Mouse (Mus musculus) embryonic facial prominence, embryonic 12.5 days (tissue): Measurements from ENCODE around the gene Kctd4. TPM values are rescaled to one million over a fixed set of nuclear protein-coding genes. Genes with fewer than 3 reads are reported as not detected.
"Not testable (repeated sequence)": the region's sequence is repeated elsewhere in the genome, so short reads cannot be mapped to it uniquely, and the experiment has no call there.

ENCODE experiments used
- ATAC-seq: fragments of 200-750 bp; cut with Nextera tagmentation; 2 replicates; pipeline ENCODE4 v1.8.0; 2017; ENCODE audit not compliant: insufficient number of reproducible peaks, insufficient read depth, low FRiP score, low TSS enrichment
- H3K27ac ChIP-seq: fragments of 300-500 bp; sonication (generic); 2 replicates; pipeline ENCODE4 v1.5.1; 2016; ENCODE audit warnings: mild to moderate bottlenecking
- H3K27me3 ChIP-seq: fragments of 300-500 bp; sonication (generic); 2 replicates; pipeline ENCODE4 v1.6.1; 2016; ENCODE audit warnings: mild to moderate bottlenecking, moderate library complexity
- H3K36me3 ChIP-seq: fragments of 300-500 bp; sonication (generic); 2 replicates; pipeline ENCODE4 v1.6.1; 2016; ENCODE audit warnings: mild to moderate bottlenecking
- H3K4me1 ChIP-seq: fragments of 300-500 bp; sonication (generic); 2 replicates; pipeline ENCODE4 v1.6.1; 2016
- H3K4me2 ChIP-seq: fragments of 300-500 bp; sonication (generic); replicated peaks from 2 replicates; pipeline ENCODE4 v1.6.1; 2016; ENCODE audit warnings: mild to moderate bottlenecking, moderate library complexity
- H3K4me3 ChIP-seq: fragments of 300-500 bp; sonication (generic); 2 replicates; pipeline ENCODE4 v1.5.1; 2016; ENCODE audit warnings: mild to moderate bottlenecking
- H3K9ac ChIP-seq: fragments of 300-500 bp; sonication (generic); 2 replicates; pipeline ENCODE4 v1.6.1; 2016; ENCODE audit warnings: mild to moderate bottlenecking, moderate library complexity
- H3K9me3 ChIP-seq: fragments of 300-500 bp; sonication (generic); 2 replicates; pipeline ENCODE4 v1.6.1; 2016; ENCODE audit warnings: mild to moderate bottlenecking, moderate library complexity
- WGBS: fragments of 180-500 bp; shearing (Covaris S2); methylation state at CpG from one replicate; pipeline ENCODE4 v1.1.7; 2016; 5-methylcytosine and 5-hydroxymethylcytosine counted together
- polyA plus RNA-seq: library from polyadenylated mRNA; unstranded; fragments of >200 nt; fragmentation: Nextera tagmentation; extraction: Ambion mirVana; gene quantifications from 2 replicates; pipeline ENCODE4 v1.2.1, GENCODE M21; 2016

Kctd4 gene
- polyA plus RNA-seq, result 0.64 and 0.95 TPM in 2 replicates

DNA sequence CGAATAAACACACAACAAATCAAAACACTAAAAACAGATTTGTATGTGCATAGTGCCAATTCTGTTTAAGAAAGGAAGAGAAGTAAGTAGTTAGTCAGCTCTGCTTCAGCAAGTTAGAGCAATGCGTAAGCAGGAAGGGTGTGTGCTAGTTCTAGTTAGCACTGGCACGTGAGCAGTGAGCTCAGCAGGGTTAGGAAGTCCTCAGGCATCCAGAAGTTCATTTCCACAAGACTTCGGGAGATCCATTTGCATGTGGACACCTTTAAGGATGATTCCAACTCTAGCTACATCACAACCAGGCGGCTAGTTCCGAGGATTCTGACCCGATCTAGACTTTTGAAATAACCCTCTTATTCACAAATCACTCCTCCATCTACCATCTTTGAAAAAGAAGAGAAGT lies at the start of gene Kctd4:
Gene Kctd4, plus strand, starts transcription at position 244 of the 400 bp plus-strand sequence.
- H3K4me2 ChIP-seq, result no peak within 1 kb of the TSS

GRCm38 (mm10) chr14:75906931-75907330 lies 47.9 kb upstream of the Kctd4 start:
- peaks cover 19% of the 10 kb centered on the region for H3K36me3 ChIP-seq
- no peak overlapping the region for H3K4me2 ChIP-seq
- no peak overlapping the region for H3K4me3 ChIP-seq
- H3K9ac ChIP-seq, result no peak overlapping the region
- 0 out of 2 replicates have a peak, but pooled peaks cover 4% of the 10 kb centered on the region for H3K4me1 ChIP-seq
- 90% methylated on average over 8 of the region's 8 CpGs for WGBS
- no peak for ATAC-seq
- H3K27ac ChIP-seq, result no peak overlapping the region
- H3K9me3 ChIP-seq, result no peaks in the 10 kb centered on the region
- H3K27me3 ChIP-seq, result no peaks in the 10 kb centered on the region

More for the DNA sequence above, at the start of gene Kctd4:
- ATAC-seq, result no peak
- 0 out of 2 replicates have a peak, but pooled peaks cover 6% of the 10 kb centered on the region for H3K4me1 ChIP-seq
- H3K27ac ChIP-seq, result no peak within 1 kb of the TSS
- no peaks in the 10 kb centered on the region for H3K9me3 ChIP-seq
- no peak within 1 kb of the TSS for H3K9ac ChIP-seq
- H3K27me3 ChIP-seq, result no peaks in the 10 kb centered on the region
- no peaks in the 10 kb centered on the region for H3K36me3 ChIP-seq
- 84% methylated on average over 7 of the region's 7 CpGs for WGBS
- H3K4me3 ChIP-seq, result no peak within 1 kb of the TSS

DNA sequence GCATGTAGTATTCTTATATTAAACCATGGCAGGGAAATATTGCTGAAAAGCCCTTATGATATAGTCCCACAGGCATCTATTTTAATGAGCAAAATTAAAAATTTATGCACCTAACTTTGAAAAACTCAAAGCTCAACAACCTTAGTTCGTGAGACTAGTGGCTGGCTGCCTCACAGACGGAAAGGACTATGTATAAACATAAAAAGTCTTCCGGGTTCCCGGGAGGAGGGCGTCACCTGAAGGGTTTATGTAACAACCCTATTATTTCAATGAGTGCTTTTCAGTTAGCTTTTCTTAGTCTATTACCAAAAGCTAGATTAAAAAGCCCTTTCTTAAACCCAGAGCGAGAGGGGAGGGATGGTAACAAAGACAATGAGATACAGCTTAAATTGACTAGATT lies 42.8 kb upstream of the Kctd4 start:
- Histone ChIP-seq H3K36me3 (0 out of 2 replicates have a peak, but pooled peaks cover 2% of the 10 kb centered on the region), H3K4me3 (no peak overlapping the region), H3K4me2 (no peak overlapping the region), H3K9me3 (no peaks in the 10 kb centered on the region), H3K9ac (no peak overlapping the region), H3K27me3 (no peaks in the 10 kb centered on the region), H3K4me1 (no peaks in the 10 kb centered on the region), H3K27ac (no peak overlapping the region)
- WGBS, result 88% methylated on average over 6 of the region's 6 CpGs
- no peak for ATAC-seq

DNA sequence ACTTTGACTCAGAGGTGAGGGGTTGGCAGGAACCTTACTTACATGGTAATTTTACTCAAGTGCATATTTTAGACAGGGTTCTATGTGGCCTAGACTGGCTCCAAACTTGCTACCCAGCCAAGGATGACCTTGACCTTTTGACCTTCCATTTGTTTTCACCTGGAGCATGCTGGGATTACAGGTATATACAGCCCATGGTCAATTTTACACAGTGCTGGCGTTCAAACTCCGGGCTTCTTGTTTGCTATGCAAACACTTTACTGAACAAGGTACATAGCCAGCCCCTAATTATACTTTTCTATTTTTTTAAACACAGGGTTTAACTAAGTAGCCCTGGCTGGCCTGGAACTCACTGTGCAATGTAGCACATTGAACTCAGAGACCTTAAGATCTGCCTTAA lies 42.1 kb upstream of the Kctd4 start:
- H3K4me2 ChIP-seq, result no peak overlapping the region
- no peak overlapping the region for H3K9ac ChIP-seq
- no peaks in the 10 kb centered on the region for H3K4me1 ChIP-seq
- no peak overlapping the region for H3K4me3 ChIP-seq
- H3K27me3 ChIP-seq, result no peaks in the 10 kb centered on the region
- H3K9me3 ChIP-seq, result no peaks in the 10 kb centered on the region
- H3K36me3 ChIP-seq, result 0 out of 2 replicates have a peak, but pooled peaks cover 2% of the 10 kb centered on the region
- ATAC-seq, result no peak
- no peak overlapping the region for H3K27ac ChIP-seq
- 98% methylated on average over 2 of the region's 2 CpGs for WGBS

DNA sequence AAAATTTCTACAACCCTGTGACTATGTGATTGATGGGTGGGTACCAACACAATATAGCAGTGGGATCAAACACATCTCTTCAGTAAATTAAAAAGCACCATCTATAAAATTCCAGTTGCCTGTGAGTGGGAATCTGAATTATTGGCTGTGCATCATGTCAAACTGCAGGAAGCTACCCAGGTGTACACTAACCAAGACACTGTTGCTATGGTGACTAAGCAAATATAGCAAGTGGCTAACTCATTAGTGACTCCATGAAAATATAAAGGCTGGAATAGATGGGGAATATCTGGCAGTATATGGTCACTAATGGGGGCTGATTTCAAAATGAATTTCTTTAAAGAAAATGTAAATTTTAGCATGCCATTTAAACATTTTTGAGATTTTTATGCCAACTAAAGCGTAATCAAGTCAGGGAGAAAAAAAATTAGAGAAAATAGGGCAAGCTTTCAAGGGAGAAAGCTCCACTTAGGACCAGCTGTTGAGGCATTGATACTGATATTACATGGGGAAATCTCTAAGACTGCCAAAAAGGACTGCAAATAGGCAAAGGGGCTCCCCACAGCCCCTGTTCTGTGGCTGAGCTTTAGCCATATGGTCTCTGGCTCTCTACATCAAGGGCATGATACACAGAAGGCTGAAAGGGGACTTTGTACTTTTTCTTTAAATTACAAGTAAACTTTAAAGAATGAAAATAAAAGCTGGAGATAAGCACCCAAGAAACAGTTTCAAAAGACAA lies 31.3 kb upstream of the Kctd4 start:
- Histone ChIP-seq H3K9me3 (no peaks in the 10 kb centered on the region), H3K4me3 (no peak overlapping the region), H3K4me2 (no peak overlapping the region), H3K27me3 (no peaks in the 10 kb centered on the region), H3K27ac (no peak overlapping the region), H3K36me3 (no peaks in the 10 kb centered on the region), H3K9ac (no peak overlapping the region), H3K4me1 (no peaks in the 10 kb centered on the region)
- WGBS, result 90% methylated on average over 1 of the region's 1 CpGs
- no peak for ATAC-seq

DNA sequence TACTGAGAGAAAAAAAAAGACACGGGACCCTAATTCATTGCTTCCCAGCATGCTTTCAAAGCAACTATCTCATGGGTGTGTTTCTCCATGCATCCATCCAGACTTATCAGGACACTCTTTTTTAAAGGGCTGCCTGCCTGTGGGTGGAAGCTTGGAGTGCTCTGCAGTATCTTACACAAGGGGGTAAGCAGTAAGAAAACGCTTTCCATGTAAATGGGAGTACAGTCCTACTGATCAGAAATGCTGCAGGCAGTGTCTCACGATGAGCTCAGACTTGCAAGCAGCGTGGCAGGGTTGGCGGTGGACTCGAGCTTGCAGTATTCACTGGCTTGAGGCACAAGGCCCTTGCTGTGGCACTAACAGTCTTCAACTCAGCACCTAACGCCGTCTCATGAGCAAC lies 25.1 kb upstream of the Kctd4 start:
- not testable (repeated sequence) for H3K4me1 ChIP-seq, H3K9me3 ChIP-seq, H3K36me3 ChIP-seq, H3K4me3 ChIP-seq, H3K27ac ChIP-seq, H3K4me2 ChIP-seq, H3K27me3 ChIP-seq, ATAC-seq, H3K9ac ChIP-seq
- 85% methylated on average over 8 of the region's 8 CpGs for WGBS

DNA sequence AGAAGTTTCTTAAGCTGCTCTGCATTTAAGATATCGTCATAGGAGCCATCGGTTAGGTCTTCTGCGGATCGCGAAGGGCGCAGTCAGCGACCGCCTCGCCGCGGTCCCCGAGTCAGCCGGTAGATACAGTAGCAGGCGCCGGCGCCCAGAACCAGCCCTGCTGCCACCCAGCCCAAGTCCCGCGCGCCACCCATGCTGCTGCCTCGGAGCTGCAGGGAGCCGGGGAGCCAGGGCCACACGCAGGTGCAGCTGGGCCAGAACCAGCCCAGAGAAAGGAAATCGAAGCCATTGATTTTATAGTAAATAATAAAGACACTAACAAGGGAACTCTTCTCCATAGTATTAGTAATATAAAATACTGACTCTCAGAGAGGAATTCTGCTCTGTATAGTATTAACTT lies 23.5 kb upstream of the Kctd4 start:
- no peaks in the 10 kb centered on the region for H3K9me3 ChIP-seq
- 95% methylated on average over 23 of the region's 23 CpGs for WGBS
- no peak overlapping the region for H3K4me2 ChIP-seq
- no peak overlapping the region for H3K4me3 ChIP-seq
- H3K27me3 ChIP-seq, result no peaks in the 10 kb centered on the region
- H3K9ac ChIP-seq, result no peak overlapping the region
- H3K4me1 ChIP-seq, result no peaks in the 10 kb centered on the region
- ATAC-seq, result no peak
- no peaks in the 10 kb centered on the region for H3K36me3 ChIP-seq
- H3K27ac ChIP-seq, result no peak overlapping the region

GRCm38 (mm10) chr14:75934359-75934758 lies 20.4 kb upstream of the Kctd4 start:
- H3K4me2 ChIP-seq, result no peak overlapping the region

GRCm38 (mm10) chr14:75937714-75938113 lies 17.1 kb upstream of the Kctd4 start:
- H3K9ac ChIP-seq, result no peak overlapping the region
- no peak overlapping the region for H3K27ac ChIP-seq
- 70% methylated on average over 1 of the region's 1 CpGs for WGBS
- H3K4me2 ChIP-seq, result no peak overlapping the region
- H3K27me3 ChIP-seq, result no peaks in the 10 kb centered on the region
- no peak overlapping the region for H3K4me3 ChIP-seq
- no peaks in the 10 kb centered on the region for H3K4me1 ChIP-seq
- H3K9me3 ChIP-seq, result no peaks in the 10 kb centered on the region
- no peaks in the 10 kb centered on the region for H3K36me3 ChIP-seq
- no peak for ATAC-seq

More at GRCm38 (mm10) chr14:75934359-75934758, 20.4 kb upstream of the Kctd4 start:
- no peak overlapping the region for H3K4me3 ChIP-seq
- WGBS, result 83% methylated on average over 2 of the region's 2 CpGs
- no peaks in the 10 kb centered on the region for H3K27me3 ChIP-seq
- no peaks in the 10 kb centered on the region for H3K9me3 ChIP-seq
- no peaks in the 10 kb centered on the region for H3K36me3 ChIP-seq
- H3K4me1 ChIP-seq, result no peaks in the 10 kb centered on the region
- H3K9ac ChIP-seq, result no peak overlapping the region
- H3K27ac ChIP-seq, result no peak overlapping the region
- ATAC-seq, result no peak

DNA sequence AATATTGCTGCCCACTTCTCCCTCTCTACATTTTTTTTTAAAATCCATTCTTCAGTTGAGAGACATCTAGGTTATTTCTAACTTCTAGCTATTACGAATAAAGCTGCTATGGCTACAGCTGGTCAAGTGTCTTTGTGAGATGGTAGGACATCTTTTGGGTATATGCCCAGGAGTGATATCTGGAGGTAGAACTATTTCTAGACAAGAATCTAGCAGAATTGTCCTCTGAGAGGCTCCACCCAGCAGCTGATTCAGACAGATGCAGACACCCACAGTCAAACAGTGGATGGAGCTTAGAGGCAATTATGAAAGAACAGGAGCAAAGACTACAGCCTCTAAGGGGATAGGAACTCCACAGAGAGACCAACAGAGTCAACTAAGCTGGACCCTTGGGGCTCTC lies 13.3 kb upstream of the Kctd4 start:
- Histone ChIP-seq H3K36me3 (no peaks in the 10 kb centered on the region), H3K27me3 (no peaks in the 10 kb centered on the region)
- WGBS, result 95% methylated on average over 1 of the region's 1 CpGs

GRCm38 (mm10) chr14:75942365-75942764 lies 12.4 kb upstream of the Kctd4 start:
- H3K9me3 ChIP-seq, result no peaks in the 10 kb centered on the region
- no peaks in the 10 kb centered on the region for H3K36me3 ChIP-seq
- WGBS, result 90% methylated on average over 3 of the region's 3 CpGs
- H3K27ac ChIP-seq, result no peak overlapping the region
- no peak overlapping the region for H3K4me3 ChIP-seq
- no peaks in the 10 kb centered on the region for H3K27me3 ChIP-seq
- H3K9ac ChIP-seq, result no peak overlapping the region
- H3K4me1 ChIP-seq, result no peaks in the 10 kb centered on the region
- ATAC-seq, result no peak
- no peak overlapping the region for H3K4me2 ChIP-seq

More for the DNA sequence above, 13.3 kb upstream of the Kctd4 start:
- no peaks in the 10 kb centered on the region for H3K4me1 ChIP-seq
- no peak for ATAC-seq
- H3K4me3 ChIP-seq, result no peak overlapping the region
- H3K27ac ChIP-seq, result no peak overlapping the region
- H3K9ac ChIP-seq, result no peak overlapping the region
- no peaks in the 10 kb centered on the region for H3K9me3 ChIP-seq
- H3K4me2 ChIP-seq, result no peak overlapping the region

- Histone ChIP-seq H3K9me3 (no peaks in the 10 kb centered on the region), H3K4me2 (no peak overlapping the region), H3K9ac (no peak overlapping the region), H3K4me3 (no peak overlapping the region), H3K27ac (no peak overlapping the region), H3K36me3 (no peaks in the 10 kb centered on the region), H3K4me1 (no peaks in the 10 kb centered on the region), H3K27me3 (no peaks in the 10 kb centered on the region)
- ATAC-seq, result no peak
- 46% methylated on average over 3 of the region's 3 CpGs for WGBS
Observed at GRCm38 (mm10) chr14:75947674-75948073, 7.1 kb upstream of the Kctd4 start.
